Mouse (Mus musculus) yolk sac, embryonic 10.5 days (tissue): ENCODE results near the gene Fbxw24.
"Not testable (repeated sequence)": the region's sequence is repeated elsewhere in the genome, so short reads cannot be mapped to it uniquely, and the experiment has no call there.

Experiments
- DNase-seq: peaks from one replicate; pipeline ENCODE4 v3.0.0-alpha.2; 2017; ENCODE audit warnings: low spot score

Gene Fbxw24

DNA sequence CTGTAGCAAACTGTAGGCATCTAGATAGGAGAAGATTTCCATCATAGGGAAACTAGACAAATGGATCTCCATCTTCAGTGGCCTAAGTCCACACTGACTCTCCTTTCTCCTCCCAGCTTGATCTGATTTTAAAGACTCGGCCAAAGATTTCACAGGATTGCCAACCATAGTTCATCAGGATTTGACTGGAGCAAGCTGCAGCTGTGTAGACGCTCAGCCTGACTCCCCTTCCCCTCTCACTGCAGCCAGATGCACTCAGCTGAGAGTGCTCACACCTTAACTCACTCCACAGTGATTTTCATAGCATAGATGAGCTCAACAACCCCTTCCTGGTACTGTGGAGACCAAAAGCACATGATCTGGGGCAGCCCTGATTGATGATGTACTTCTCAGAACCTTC, at the start of gene Fbxw24:
Gene Fbxw24, minus strand, starts transcription at position 101 of the 400 bp plus-strand sequence.
- DNase-seq = not testable (repeated sequence)

DNA sequence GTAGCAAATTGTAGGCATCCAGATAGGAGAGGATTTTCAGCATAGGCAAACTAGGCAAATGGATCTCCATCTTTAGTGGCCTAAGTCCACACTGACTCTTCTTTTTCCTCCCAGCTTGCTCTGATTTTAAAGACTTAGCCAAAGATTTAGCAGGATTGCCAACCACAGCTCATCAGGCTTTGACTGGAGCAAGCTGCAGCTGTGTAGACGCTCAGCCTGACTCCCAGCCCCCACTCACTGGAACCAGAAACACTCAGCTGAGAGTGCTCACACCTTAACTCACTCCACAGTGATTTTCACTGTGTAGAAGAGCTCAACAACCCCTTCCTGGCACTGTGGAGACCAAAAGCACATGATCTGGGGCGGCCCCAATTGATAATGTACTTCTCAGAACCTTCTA, 38.7 kb upstream of the Fbxw24 start, which contains the start of gene Fbxw25:
Gene Fbxw25, minus strand, starts transcription at position 101 of the 400 bp plus-strand sequence.
- DNase-seq = not testable (repeated sequence)

DNA sequence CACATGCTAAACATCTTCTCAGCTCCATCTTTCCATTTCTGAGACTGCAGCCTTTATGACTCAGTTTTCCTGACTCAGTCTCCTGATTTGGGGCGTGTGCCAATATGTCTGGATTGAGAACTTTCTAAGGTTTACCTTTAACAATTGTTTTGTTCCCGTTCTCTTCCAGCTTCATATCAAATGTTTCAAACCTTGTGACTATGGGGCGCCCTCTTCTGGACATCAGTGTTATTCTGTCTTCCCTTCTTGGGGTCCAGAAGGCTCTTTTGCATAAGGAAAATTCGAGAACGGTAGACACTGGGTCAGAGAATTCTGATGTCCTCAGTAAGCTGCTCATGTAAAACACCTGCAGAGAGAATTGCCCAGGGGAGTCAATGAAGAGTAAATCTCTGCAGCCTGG, 19.0 kb downstream of the Fbxw24 start:
- DNase-seq = not testable (repeated sequence)

DNA sequence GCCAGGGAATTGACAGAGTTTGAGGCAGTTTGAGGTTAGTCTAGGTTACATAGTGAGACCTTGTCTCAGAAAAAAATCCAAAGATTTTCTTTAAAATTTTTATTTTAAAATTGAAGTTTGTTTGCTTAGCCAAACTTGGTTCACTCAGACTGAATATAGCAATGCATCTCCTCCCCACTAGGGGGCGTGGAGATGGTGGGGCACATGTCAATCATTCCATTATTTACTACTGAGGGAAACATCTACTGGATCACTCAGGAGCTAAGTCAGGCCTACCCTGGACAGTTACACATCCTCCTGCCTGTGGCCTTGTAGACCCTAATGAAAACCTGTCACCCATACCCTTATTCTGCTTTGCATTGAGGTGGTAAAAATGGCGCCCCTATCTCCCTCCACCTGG, 23.7 kb downstream of the Fbxw24 start:
- not testable (repeated sequence) for DNase-seq

DNA sequence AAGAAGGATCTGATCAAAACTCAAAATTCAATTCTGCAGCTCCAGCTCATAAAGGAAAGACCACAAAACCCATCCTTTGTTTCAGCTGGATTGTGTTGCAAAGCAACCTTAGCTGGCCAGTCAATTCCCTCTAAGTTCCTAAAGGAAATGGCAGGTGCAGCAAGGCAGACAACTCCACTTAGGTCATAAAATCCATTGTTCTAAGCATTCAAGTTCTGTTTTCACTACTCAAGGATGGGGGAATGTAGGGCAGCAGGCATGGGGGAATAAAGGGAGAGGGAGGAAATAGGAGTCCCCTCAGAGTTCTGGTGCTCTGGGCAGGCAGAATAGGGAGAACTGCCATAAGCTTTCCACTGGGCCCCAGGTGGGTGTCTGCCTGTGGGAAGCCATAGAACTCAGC, 28.6 kb downstream of the Fbxw24 start:
- DNase-seq = no peak

DNA sequence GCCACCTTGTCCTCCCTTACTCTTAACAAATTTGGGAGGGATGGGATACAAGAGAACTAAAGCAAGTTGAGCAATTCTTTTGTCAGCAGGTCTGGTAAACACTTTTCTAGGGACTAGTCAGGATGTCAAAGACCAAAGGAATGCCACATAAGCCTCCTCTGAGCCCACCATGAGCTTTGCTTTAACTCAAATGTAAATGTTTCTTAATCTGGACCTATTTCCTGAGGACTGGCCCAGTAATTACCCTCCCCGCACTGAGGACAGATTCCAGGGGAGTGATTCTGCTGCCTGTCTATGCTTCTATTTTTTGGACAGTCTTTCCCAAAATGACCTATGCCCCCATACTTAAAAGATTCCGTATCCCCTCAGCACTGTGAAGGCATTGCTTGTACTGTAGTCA, 31.0 kb downstream of the Fbxw24 start:
- no peak for DNase-seq

DNA sequence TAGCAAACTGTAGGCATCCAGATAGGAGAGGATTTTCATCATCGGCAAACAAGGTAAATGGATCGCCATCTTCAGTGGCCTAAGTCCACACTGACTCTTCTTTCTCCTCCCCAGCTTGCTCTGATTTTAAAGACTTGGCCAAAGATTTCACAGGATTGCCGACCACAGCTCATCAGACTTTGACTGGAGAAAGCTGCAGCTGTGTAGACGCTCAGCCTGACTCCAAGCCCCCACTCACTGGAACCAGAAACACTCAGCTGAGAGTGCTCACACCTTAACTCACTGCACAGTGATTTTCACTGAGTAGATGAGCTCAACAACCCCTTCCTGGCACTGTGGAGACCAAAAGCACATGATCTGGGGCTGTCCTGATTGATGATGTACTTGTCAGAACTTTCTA, 57.7 kb downstream of the Fbxw24 start, which contains the start of gene Fbxw15:
Gene Fbxw15, minus strand, starts transcription at position 101 of the 400 bp plus-strand sequence.
- DNase-seq = not testable (repeated sequence)

DNA sequence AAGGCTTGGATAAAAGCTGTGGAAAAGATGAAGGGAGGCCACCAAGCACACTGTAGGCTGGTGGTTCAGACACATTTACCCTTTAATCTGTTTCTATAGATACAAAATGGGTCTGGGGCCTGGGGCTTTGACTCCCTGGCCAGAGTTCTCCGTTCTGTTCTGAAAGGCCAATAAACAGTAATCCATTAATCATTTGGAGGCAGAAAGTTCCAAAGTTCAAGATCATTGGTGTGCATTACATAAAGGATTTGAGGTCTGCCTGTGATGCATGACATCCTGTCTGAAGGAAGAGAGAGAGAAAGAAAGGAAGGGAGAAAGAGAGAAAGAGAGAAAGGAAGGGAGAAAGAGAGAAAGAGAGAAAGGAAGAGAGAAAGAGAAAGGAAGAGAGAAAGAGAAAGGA, 60.3 kb downstream of the Fbxw24 start:
- no peak for DNase-seq

DNA sequence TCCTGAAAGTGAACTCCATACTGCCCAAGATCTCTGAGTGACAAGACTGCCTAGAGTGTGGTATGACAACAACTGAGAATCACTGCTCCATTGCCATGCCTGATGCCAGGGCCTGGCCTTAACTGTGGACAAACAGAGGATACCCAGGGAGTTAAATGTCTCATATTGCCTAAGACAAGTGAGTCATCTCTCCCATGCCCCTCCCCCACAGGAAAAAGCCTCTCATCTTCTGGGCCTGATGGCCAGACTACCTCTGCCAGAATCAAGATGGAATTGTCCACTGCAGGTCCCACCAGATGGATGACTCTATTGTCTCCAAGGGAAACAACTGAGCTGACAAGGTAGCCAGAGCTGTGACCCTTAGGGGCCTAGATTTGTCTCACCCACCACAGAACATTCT, 63.8 kb downstream of the Fbxw24 start:
- DNase-seq = not testable (repeated sequence)

DNA sequence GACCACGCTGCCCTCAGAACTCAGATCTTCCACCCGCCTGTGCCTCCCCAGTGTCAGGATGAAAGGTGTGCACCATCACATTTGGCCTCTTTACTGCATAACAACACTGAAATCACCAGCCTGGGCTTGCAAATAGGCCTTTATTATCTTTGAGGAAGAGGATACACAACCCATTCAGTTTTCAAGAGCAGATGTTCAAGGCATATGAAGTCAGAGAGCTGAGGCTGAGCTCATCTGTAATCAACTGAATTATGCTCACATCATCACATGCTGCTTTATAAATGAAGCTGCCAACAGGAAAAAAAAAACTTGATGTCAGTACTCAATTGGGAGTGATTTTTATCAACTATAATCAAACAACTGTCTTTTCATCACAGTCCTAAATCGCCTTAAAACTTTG, 73.4 kb downstream of the Fbxw24 start:
- no peak for DNase-seq
